Mouse (Mus musculus): ENCODE measurements around the gene Cs.

The Cs gene

DNA sequence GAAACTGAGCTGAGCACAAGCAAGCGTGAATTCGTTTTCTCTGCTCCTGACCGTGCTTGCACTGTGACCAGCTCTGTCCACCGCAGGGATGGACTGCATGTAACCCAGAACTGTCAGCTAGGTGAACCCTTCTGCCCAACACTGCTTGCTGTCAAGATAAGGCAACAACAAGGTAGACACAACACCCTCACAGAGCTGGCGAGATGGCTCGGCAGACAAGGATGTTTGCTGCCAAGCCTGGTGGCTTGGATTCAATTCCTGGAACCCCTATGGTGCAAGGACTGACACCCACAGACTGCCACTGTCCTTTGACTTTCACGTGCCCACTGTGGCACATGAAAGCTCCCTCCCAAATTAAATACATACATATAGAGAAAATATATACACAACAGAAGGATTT, 66.4 kb downstream of the Cs start:
- no peak for ATAC-seq (ENCODE audit: low TSS enrichment)

DNA sequence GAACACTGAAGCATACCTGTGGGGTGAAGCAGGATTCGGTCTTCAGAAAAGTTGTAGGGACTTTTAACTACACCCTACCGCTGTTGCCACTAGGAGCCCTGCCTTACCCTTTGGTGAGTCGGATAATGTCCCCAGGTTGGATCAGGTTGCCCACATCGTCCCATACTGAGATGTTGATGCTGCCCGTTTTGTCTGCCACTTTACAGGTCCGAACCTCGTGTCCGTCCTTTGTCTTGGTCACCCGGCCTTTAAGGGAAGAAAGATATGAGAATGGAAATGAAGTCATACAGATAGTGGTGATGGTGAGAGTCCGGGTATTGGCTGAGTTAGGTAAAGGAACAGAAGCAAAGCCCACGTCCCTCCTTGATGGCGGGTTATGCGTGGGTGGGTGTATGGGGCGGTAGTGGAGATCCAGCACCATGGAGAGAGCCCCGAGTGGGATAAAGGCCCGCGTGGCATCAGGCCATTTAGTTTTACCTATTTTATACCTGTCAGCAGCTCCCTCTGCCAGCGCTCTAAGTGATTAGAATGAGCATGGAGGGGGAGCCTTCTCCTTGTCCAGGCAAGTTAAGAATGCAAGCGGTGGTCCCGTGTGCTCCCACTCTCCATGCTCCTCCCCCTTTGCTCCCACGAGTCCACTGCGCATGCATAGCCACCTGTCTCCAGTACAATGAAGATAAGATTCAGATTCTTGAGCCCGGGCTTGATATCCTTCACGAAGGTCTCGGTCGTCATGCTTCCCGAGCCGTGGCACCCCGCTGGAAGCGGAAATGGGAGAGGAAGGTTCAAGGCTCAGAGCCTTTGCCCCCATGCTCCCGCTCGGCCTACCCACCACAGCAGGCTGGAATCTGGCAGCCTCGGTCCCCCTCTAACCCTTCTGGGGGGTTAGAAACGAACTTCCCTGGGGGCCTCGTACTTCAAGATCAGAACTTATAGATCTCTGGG, 71.3 kb downstream of the Cs start:
- no peak for ATAC-seq (ENCODE audit: low TSS enrichment)

DNA sequence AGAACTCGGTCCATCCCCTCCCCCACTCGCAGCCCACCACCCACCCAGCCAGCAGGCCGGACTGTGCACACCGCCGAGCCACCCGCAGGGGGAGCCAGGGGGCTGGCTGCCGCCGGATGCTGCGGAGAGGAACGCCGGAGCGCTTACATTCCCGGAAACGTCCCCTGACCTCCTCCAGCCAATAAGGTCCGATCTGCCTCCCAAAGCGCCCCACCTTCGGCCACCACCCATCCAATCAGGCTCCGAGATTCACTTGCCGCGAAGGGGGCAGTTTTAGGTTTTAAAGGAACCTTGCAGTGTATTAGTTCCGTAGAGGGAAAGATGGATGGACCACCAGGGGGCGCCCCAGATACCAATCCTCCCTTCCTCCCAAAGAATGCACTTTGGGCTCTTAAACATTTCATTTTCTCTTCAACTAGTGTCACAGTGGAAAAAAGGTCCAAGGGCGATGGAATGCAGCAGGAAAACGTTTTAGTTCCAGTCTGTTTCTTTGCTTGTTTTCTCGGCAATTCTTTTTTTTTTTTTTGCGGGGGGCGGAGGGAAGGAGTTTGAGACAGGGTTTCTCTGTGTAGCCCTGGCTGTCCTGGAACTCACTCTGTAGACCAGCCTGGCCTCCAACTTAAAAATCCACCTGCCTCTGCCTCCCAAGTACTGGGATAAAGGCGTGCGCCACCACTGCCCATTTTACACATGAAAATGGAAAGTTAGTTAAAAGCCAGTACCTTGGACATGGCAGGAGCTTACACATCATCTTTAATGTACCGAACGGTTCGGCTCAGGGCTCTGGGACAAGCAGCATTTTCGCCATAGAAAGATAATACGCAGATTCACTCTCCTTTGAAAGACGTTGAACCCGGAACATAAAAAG, 72.4 kb downstream of the Cs start:
- ATAC-seq (ENCODE audit: low TSS enrichment) = peak; percentile 88

DNA sequence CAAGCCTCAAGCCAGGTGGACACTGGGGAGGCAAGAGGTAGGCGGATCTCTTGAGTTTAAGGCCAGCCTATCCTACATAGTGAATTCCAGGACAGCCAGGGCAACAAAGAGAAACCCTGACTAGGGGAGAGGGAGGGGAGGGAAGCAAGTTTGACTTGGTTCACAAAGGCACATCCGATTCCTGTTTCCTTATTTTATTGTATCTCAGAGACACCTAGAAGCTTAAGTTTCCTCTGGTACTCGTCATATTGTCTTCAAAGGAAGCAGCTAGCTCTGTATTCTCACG, 73.0 kb downstream of the Cs start:
- ATAC-seq (ENCODE audit: low TSS enrichment) = no peak

DNA sequence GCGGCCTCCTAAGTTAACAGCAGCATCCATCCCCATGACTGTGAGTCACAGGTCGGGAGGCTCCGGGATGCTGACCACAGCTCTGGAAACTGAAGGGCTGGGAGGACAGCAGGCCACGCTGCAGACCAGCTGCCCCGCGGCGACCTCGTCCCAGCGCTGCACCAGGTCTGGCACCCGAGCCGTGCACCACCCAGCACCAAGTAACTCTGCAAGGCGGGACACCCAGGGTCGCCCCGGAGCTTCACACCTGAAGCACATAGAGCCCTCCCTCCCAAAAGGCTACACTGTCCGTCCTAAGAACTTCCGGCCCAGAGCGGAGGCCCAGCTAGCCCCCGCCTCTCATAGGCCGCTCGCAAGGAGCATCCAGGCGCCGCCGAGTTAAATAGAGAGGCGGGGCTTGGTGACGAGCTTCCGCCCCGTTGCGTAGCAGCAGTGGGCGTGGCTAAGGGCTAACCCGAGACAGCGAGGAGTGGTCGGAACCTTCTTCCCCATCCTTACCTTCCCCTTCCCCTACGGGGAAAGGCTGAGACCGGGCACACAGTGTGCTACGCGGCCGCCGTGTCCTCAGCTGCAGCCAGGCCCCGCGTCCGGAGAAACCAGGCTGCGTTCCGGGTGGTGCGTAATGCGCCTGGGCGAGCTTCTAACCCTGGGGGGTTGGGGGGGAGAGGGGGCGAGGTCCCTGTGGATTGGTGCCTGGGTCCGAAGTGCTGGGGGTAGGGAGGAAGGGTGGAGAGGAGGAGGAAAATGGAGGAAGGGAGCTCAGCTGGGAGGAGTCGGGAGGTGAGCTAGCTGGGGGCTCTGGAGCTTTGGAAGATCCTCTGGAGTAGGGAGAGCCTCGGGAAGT, 73.9 kb downstream of the Cs start, which contains the start of the genes Nabp2 and Rnf41:
Gene Nabp2, minus strand, starts transcription at position 282 of the 844 bp plus-strand sequence.
Gene Rnf41, plus strand, starts transcription at position 447 of the 844 bp plus-strand sequence.
- peak; percentile 76 for ATAC-seq (ENCODE audit: low TSS enrichment)

DNA sequence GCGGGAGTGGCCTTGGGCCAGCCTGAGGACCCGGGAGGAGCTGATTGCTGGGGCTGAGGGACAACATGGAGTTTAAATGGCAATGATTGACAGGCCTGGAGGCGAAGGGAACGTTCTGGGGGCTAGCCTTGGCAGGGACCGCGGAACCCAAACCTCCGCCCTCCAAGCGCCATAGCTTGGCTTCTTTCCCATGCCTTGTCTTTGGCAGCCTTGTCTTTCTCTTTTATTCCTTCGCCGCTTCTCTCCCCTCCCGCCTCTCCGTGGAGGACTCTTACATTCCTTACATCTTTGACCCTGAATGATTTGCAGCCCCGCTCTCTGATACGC, 74.5 kb downstream of the Cs start:
- ATAC-seq (ENCODE audit: low TSS enrichment) = no peak
